Mouse (Mus musculus): ENCODE measurements at regions not wholly inside any gene's neighbourhood (a gene's known extent, or its start where the extent isn't known, plus 50 kb on each side); places are given as distances from the start of the nearest gene placed in this dataset.

- ATAC-seq (ENCODE audit: insufficient read depth, low read depth): no peak
- no peak for DNase-seq (ENCODE audit: low spot score)
- 61% methylated on average over 2 of the region's 2 CpGs for WGBS
These were observed 303.5 kb downstream of the Ar start for GRCm38 (mm10) chrX:98452026-98452425.

GRCm38 (mm10) chrX:98476473-98477254 lies 328.1 kb downstream of the Ar start:
- Histone ChIP-seq H3K9me3 (replicated peaks; ENCODE audit: control insufficient read depth, low read length) (no peaks in the 10 kb centered on the region), H3K27me3 (ENCODE audit: control insufficient read depth, insufficient read depth, low read length) (no peaks in the 10 kb centered on the region), H3K4me3 (ENCODE audit: low read depth, low read length) (no peak overlapping the region), H3K27ac (ENCODE audit: low read depth) (no peak overlapping the region), H3K9ac (replicated peaks; ENCODE audit: low read depth, low read length) (no peak overlapping the region), H3K4me1 (ENCODE audit: control insufficient read depth, insufficient read depth) (no peaks in the 10 kb centered on the region), H3K4me2 (ENCODE audit: low read depth, low read length) (no peak overlapping the region), H3K36me3 (replicated peaks; ENCODE audit: control insufficient read depth, insufficient read depth, low read length) (no peaks in the 10 kb centered on the region)
- WGBS: 74% methylated on average over 4 of the region's 4 CpGs
- DNase-seq (ENCODE audit: low spot score) (no peak), ATAC-seq (ENCODE audit: insufficient read depth, low read depth) (no peak)
- TF ChIP-seq CTCF (IDR thresholded peaks at IDR 0.05; ENCODE audit: low read depth): no peak
- TF ChIP-seq EP300 (IDR thresholded peaks at IDR 0.05; ENCODE audit: low read depth): no peak

More at GRCm38 (mm10) chrX:98452026-98452425, 303.5 kb downstream of the Ar start:
- no peaks in the 10 kb centered on the region for H3K9me3 ChIP-seq (replicated peaks; ENCODE audit: control insufficient read depth, low read length)
- no peak overlapping the region for H3K4me2 ChIP-seq (ENCODE audit: low read depth, low read length)
- TF ChIP-seq EP300 (IDR thresholded peaks at IDR 0.05; ENCODE audit: low read depth): no peak
- no peak for TF ChIP-seq CTCF (IDR thresholded peaks at IDR 0.05; ENCODE audit: low read depth)
- H3K9ac ChIP-seq (replicated peaks; ENCODE audit: low read depth, low read length): no peak overlapping the region
- H3K27me3 ChIP-seq (ENCODE audit: control insufficient read depth, insufficient read depth, low read length): no peaks in the 10 kb centered on the region
- H3K36me3 ChIP-seq (replicated peaks; ENCODE audit: control insufficient read depth, insufficient read depth, low read length): no peaks in the 10 kb centered on the region
- H3K27ac ChIP-seq (ENCODE audit: low read depth): no peak overlapping the region
- H3K4me1 ChIP-seq (ENCODE audit: control insufficient read depth, insufficient read depth): no peaks in the 10 kb centered on the region
- no peak overlapping the region for H3K4me3 ChIP-seq (ENCODE audit: low read depth, low read length)

Data from heart, postnatal 0 days (tissue).